Mouse (Mus musculus): Measurements from ENCODE around the gene Gpr83.

DNA sequence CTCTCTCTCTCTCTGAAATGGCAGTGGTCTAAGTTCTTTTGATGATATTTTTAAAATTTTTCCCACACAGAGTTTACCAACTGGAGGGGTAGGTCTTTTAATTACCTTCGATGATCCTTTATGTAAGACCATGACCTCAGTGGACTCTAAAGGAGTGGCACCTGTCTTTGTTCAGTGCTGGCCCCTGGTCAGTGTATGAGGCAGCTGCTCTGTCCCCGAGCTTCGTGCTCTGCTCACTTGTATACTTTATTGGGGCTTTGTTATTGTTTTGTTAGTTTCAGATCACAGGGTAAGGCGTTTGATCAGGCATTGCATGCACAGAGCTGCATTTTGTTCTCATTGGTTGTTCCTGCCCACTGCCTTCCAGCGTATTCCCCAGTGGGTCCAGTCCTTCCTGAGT is 20.0 kb upstream of the Gpr83 start:
- no peak for TF ChIP-seq POLR2A (IDR thresholded peaks at IDR 0.05; ENCODE audit: low read depth, low read length)
- TF ChIP-seq CTCF (IDR thresholded peaks at IDR 0.05; ENCODE audit: borderline replicate concordance, insufficient read depth, low read length): no peak
